Mouse (Mus musculus) G1E-ER4 (cell line): ENCODE results near the gene Thap11. TPM values are rescaled to one million over a fixed set of nuclear protein-coding genes. Genes with fewer than 3 reads are reported as not detected.

Experiments used
- GATA1 ChIP-seq: IDR thresholded peaks from one replicate; pipeline ENCODE4 v1.8.0; 2012; ENCODE audit warnings: low read length, inconsistent platforms
- polyA plus RNA-seq: library from polyadenylated mRNA; stranded (reverse); fragments of >175 nt; gene quantifications from 2 replicates; pipeline ENCODE4 v1.2.3, GENCODE M21; 2012

Thap11 gene
- polyA plus RNA-seq, 1 experiment: 35.4 TPM

- no peak for TF ChIP-seq GATA1
Observed at GRCm38 (mm10) chr8:105866364-105867029, 11.6 kb downstream of the Thap11 start.

DNA sequence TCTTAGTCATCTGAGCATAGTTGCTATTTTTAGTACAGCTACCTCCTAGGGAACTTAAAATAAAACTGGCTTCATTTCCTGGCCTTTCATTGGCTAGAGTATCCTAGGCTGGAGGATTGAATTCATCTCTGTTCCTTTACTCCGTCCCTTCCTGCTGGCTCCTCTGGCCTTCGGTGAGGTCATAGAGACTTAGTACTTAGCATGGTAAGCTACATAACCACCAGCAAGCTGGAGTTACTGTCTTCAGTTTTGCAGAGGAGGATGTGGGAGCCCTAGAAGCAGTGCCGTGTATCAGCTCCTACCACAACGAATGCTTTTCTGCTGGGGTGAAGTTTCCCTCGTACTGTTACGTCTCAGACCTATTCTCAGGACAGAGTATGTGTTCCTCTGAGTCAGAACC is 19.4 kb downstream of the Thap11 start:
- TF ChIP-seq GATA1: no peak

DNA sequence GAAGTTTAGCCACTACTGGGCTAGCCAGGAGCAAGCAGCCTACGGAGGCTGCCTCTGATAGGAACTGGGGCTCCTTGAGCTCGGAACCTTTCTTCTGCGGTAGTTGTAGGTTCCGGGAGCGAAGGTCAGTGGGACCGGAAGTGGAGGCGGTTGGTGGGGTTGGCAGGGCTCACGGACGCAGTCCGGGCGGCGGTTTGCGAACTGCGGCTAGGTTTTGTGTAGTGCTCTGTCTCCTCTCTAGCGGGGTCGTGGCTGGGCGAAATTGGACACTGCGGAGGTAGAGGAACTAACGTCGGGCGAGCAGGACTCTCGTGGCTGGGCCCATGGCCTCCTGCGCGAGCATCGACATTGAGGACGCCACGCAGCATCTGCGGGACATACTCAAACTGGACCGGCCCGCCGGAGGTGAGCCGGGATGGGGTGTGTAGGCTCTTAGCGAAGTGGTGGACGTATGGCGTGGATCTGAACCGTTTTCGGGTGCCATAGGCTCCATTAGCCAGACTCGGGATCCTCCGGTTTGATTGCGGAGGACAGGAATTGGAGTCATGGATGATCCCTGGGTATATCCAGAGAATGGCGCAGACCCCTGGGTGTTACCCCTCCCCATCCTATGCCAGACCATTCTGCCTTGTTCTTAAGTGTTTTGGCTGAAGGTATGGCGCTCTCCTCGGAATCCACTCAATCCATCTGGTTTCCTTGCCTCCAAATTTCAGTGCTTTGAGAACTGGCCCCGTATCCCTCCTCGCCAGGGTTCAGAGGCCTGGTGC is 26.0 kb downstream of the Thap11 start, which contains the start of gene Edc4:
Edc4 (plus strand) TSS at position 128 of the 767 bp plus-strand sequence.
- no peak for TF ChIP-seq GATA1

DNA sequence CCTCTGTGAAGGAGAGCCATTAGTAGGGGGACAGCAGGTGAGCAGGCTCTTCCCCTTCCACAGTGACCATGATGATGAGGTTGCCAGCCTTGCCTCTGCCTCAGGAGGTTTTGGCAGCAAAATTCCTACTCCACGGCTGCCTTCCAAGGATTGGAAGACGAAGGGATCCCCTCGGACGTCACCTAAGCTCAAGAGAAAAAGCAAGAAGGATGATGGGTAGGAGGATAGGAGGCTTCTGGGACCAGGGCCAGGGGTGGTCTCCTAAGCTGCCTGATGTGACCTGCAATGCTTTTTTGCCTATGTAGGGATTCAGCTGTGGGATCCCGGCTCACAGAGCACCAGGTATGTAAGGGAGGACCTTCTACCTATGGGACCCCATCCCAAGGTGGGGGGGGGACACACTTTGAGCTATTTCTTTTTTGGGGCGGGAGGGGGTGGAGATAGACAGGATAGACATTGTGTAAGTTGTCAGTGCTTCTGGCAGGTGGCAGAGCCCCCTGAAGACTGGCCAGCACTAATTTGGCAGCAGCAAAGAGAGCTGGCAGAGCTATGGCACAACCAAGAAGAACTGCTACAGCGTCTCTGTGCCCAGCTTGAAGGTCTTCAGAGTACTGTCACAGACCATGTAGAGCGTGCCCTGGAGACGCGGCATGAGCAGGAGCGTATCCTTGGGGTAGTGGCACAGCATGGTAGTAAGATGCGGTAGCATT is 35.0 kb downstream of the Thap11 start:
- no peak for TF ChIP-seq GATA1

- TF ChIP-seq GATA1: no peak
Observed at GRCm38 (mm10) chr8:105890870-105891269, 35.9 kb downstream of the Thap11 start.

DNA sequence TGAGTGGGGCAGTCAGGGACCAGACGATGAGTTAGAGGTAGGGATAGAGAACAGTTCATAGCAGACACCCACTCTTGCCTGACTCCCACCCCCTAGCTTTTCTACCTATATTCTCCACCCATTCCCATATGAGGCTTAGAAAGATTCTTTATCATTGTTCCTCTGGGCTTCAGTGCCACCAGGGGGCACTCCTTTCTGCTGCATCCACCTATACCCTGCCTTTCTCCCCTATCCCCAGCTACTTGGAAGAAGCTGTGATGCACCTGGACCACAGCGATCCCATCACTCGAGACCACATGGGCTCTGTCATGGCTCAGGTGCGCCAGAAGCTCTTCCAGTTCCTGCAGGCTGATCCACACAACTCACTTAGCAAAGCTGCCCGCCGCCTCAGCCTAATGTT is 37.5 kb downstream of the Thap11 start:
- no peak for TF ChIP-seq GATA1

DNA sequence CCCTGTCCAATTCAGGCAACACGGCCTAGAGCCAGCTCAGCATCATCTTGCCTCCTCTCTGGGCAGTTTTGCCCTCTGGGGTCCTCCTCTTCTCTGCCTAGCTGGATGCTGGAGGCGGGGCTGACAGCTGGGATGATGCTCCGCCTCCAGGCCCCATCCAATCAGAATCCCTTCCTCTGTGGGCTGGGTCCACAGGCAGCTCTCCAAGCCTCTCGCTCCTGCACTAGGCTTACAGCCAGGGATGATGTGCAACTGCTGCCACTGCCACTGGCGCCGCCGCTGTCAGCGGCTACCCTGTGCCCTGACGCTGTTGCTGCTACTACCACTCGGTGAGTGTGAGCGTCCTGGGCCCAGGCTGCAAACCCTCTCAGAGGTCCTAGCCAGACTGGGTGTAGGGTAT is 38.4 kb downstream of the Thap11 start, which contains the start of gene Nrn1l:
Nrn1l (plus strand) TSS at position 229 of the 400 bp plus-strand sequence.
- TF ChIP-seq GATA1: no peak

GRCm38 (mm10) chr8:105897801-105898480 is 43.0 kb downstream of the Thap11 start:
- TF ChIP-seq GATA1: no peak

DNA sequence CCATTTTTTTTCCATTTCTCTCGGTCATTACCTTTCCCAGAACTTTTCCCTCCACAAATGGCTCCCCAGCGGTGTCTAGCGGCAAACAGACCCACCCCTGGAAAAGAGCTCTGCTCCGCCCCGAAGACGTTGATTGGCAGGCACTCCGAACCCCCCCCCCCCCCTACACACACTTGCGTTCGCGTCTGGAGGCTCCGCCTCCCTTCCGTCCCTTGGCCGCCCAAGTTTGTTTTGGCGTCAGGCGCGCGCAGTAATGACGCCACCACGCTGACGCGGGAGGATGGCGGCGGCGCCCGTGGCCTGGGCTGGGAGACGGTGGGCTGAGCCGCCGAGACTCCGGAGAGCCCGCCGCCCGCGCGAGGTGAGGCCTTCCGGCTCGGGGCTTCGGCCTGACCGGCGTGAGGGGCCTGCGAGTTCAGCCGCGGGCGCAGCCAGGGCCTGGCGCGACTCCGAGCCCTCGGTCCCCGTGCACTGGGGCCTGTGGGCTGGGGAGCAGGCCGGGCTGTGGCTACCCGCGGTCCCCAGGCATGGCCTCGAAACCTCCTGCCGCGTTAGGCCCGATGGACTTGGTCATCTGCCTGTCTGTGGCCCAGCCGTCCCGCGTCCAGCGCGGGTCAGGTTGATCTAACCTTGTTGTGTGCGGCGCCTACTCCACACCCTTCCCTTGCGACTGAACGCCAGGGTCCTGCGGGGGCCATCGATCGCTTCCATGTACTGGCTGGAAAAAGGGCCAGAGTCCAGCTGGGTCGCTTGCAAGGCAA is 45.4 kb downstream of the Thap11 start, which contains the start of gene Pskh1:
Pskh1 (plus strand) TSS at position 262 of the 761 bp plus-strand sequence.
- TF ChIP-seq GATA1: no peak

DNA sequence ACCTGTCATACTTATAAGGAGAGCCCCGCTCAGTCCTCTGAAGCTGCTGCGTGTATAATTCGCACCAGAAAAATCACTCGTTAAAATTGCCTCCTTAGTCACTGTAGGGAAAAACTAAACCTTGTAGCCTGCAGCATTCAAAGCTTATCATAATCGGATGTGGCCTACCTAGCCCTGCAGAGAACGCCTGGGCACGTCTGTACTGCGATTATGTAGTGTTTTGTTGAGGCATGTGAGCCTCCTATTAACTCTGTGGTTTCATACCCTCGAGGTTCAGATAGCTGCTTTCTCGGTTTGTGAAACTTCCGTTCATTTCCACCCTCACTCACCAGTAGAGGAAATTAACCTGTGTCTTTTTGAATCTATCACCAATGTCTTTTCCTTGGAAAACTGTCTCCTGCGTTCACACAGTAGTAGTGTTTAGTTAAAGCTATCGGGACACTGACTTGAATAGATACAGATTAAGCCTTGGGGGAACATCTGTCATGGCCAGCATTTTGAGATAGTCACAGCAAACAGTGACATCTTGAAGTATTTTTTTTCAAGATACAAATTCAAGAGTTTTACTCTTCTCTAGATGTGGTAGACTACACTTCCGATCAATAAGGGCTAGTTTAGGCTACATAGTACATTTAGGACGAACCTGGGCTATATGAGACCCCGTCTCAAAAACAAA is 46.1 kb downstream of the Thap11 start:
- TF ChIP-seq GATA1: peak; percentile 5

Other genes with a start within 250 kb of the Thap11 start
- 56.3 and 62.8 TPM in 2 replicates for gene Ripor1, start 249.9 kb upstream of the Thap11 start, polyA plus RNA-seq
- 187 and 251 TPM in 2 replicates for gene Ctcf, start 218.6 kb upstream of the Thap11 start, polyA plus RNA-seq
- gene Agrp, start 217.7 kb upstream of the Thap11 start, polyA plus RNA-seq: 0.10 TPM in 1 of 2 replicates, not detected in the other
- gene Carmil2, start 168.9 kb upstream of the Thap11 start, polyA plus RNA-seq: 1.3 and 1.7 TPM in 2 replicates
- 32.7 and 72.3 TPM in 2 replicates for gene Acd, start 154.0 kb upstream of the Thap11 start, polyA plus RNA-seq
- 8.1 TPM in 2 replicates for gene Pard6a, start 154.0 kb upstream of the Thap11 start, polyA plus RNA-seq
- not detected in 2 replicates for gene 4933405L10Rik, start 147.5 kb upstream of the Thap11 start, polyA plus RNA-seq
- gene Enkd1, start 146.9 kb upstream of the Thap11 start, polyA plus RNA-seq: 40.0 and 52.9 TPM in 2 replicates
- 4.7 TPM in 2 replicates for gene Gfod2, start 96.5 kb upstream of the Thap11 start, polyA plus RNA-seq
- 23.9 and 32.1 TPM in 2 replicates for gene Ranbp10, start 27.8 kb upstream of the Thap11 start, polyA plus RNA-seq
- not detected in 2 replicates for gene Tsnaxip1, start 27.4 kb upstream of the Thap11 start, polyA plus RNA-seq
- 15.8 and 16.9 TPM in 2 replicates for gene Cenpt, start 1.9 kb upstream of the Thap11 start, polyA plus RNA-seq
- 239 and 337 TPM in 2 replicates for gene Nutf2, start 5.4 kb downstream of the Thap11 start, polyA plus RNA-seq
- 20.8 and 27.6 TPM in 2 replicates for gene Edc4, start 25.7 kb downstream of the Thap11 start, polyA plus RNA-seq
- gene Nrn1l, start 38.4 kb downstream of the Thap11 start, polyA plus RNA-seq: 1.8 and 2.4 TPM in 2 replicates
- 13.6 and 26.7 TPM in 2 replicates for gene Pskh1, start 45.3 kb downstream of the Thap11 start, polyA plus RNA-seq
- gene Ctrl, start 78.7 kb downstream of the Thap11 start, polyA plus RNA-seq: 0.46 TPM in 1 of 2 replicates, not detected in the other
- 183 and 226 TPM in 2 replicates for gene Psmb10, start 83.3 kb downstream of the Thap11 start, polyA plus RNA-seq
- gene Lcat, start 88.2 kb downstream of the Thap11 start, polyA plus RNA-seq: 0.31 and 0.39 TPM in 2 replicates
- 14.1 and 17.6 TPM in 2 replicates for gene Slc12a4, start 111.0 kb downstream of the Thap11 start, polyA plus RNA-seq
- not detected in 2 replicates for gene Dpep3, start 124.3 kb downstream of the Thap11 start, polyA plus RNA-seq
- 3.9 TPM in 2 replicates for gene Dus2, start 136.2 kb downstream of the Thap11 start, polyA plus RNA-seq
- not detected in 2 replicates for gene Dpep2nb, start 150.8 kb downstream of the Thap11 start, polyA plus RNA-seq
- 28.3 and 32.4 TPM in 2 replicates for gene Ddx28, start 156.8 kb downstream of the Thap11 start, polyA plus RNA-seq
- 16.5 and 25.5 TPM in 2 replicates for gene Nfatc3, start 203.7 kb downstream of the Thap11 start, polyA plus RNA-seq